Mouse (Mus musculus) lung, adult 2 months (tissue): ENCODE data around the gene Atxn2.

Experiments
- CTCF ChIP-seq: fragments of 200-500 bp; IDR thresholded peaks from 2 replicates; pipeline ENCODE4 v1.5.1; 2011; ENCODE audit warnings: mild to moderate bottlenecking, low read length, control low read depth; ENCODE audit not compliant: insufficient read depth
- POLR2A ChIP-seq: fragments of 200-500 bp; IDR thresholded peaks from 2 replicates; pipeline ENCODE4 v1.6.1; 2011; ENCODE audit warnings: low read depth, mild to moderate bottlenecking, control low read depth, low read length, borderline replicate concordance; ENCODE audit errors: extremely low read depth

DNA sequence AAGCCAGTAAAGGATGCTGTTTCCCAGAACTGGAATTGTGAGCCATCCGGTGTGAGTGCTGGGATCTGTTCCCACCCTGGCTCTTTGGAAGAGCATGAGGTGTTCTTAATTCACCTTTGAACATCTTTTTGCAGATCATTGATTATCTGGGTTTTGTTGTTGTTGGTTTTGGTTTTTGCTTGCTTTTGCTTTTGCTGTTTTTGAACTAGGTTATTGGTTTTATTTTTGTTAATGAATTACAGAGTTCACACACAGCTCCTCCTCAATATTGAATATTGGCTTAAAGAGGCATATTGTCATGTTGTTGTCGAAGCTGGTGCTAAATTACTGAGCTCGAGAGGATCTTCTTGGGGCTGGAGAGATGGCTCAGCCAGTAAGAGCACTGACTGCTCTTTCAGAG lies 25.5 kb downstream of the Atxn2 start:
- TF ChIP-seq POLR2A (no peak), CTCF (no peak)
